ENCODE assay signal across 22 mouse cellular contexts in genomic region chr4:137657674-137658073, GRCm38 (mm10). TPM values are rescaled to one million over a fixed set of nuclear protein-coding genes. Genes with fewer than 3 reads are reported as not detected.
A peak's percentile ranks its signal among the peaks of the same experiment; 100 is the strongest.
DNase-seq lines count a peak whose midpoint lies in the region; ATAC-seq and TF ChIP-seq lines count a peak whose summit lies in the region.
"Had no signal": no experiment of that assay in that cellular context is flagged by ENCODE, and none has a peak within 500 bp of the region (broad histone marks: within the 10 kb centered on the region; RNA-seq: fewer than 3 reads in every experiment).

No protein-coding gene starts in this region.

- DNase-seq in kidney, adult 9 months = no peak
- no peak for DNase-seq in ES-E14 (ENCODE audit: low read depth, low spot score)
- peak; percentile 69 for DNase-seq in R1 (ENCODE audit: low read depth, low spot score)
- DNase-seq in heart, adult 9 months (ENCODE audit: low spot score in 2 of 2) = no peak
- DNase-seq: adrenal gland, adult 2 months; adrenal gland, postnatal 10 days; adrenal gland, postnatal 25 days; cerebellum, adult 11 months; cerebellum, adult 2 months; cerebellum, adult 9-10 months; cerebellum, postnatal 14 days; cerebellum, postnatal 36 days; embryo, embryonic 11 days had no signal

- H3K9ac ChIP-seq in kidney, embryonic 16.5 days (replicated peaks; ENCODE audit: low read length) = no peak overlapping the region
- no peak overlapping the region for H3K9ac ChIP-seq in ES-E14 (ENCODE audit: insufficient read depth, low read depth, low read length, poor library complexity, severe bottlenecking)
- H3K9ac ChIP-seq: embryonic facial prominence, embryonic 13.5 days; embryonic facial prominence, embryonic 15.5 days; forebrain, embryonic 12.5 days had no signal

- ATAC-seq in kidney, embryonic 16.5 days (ENCODE audit: low FRiP score, low TSS enrichment) = no peak
- no peak for ATAC-seq in CD4-positive, CD25-positive, alpha-beta regulatory T cell, adult 4 months
- ATAC-seq: forebrain, embryonic 14.5 days; forebrain, embryonic 16.5 days had no signal

- H3K4me3 ChIP-seq in kidney, embryonic 16.5 days (ENCODE audit: low read length) = no peak overlapping the region
- no peak overlapping the region for H3K4me3 ChIP-seq in ES-E14 (ENCODE audit: insufficient read depth in 1 of 2, low read depth in 1 of 2, low read length in 2 of 2, poor library complexity in 1 of 2, severe bottlenecking in 1 of 2)
- H3K4me3 ChIP-seq: embryonic facial prominence, embryonic 13.5 days; embryonic facial prominence, embryonic 15.5 days; erythroblast, embryonic 14.5 days; forebrain, embryonic 10.5 days; forebrain, embryonic 12.5 days had no signal

- H3K27ac ChIP-seq in kidney, embryonic 16.5 days (ENCODE audit: low read length) = peak overlapping the region; percentile 31; the same call in 1 of the 2 replicates
- H3K27ac ChIP-seq in ES-E14 (ENCODE audit: insufficient read depth, low read depth, low read length, poor library complexity, severe bottlenecking) = peak overlapping the region; percentile 21; the same call in 1 of the 2 replicates
- H3K27ac ChIP-seq: embryonic facial prominence, embryonic 13.5 days; embryonic facial prominence, embryonic 15.5 days; forebrain, embryonic 10.5 days; forebrain, embryonic 12.5 days had no signal

- in situ Hi-C loops in ES-E14 (cut with MboI; ENCODE audit: low sequenced_read_pairs in 2 of 2, unreplicated experiment in 2 of 2) = no loop called here

- no peaks in the 10 kb centered on the region for H3K27me3 ChIP-seq in kidney, embryonic 16.5 days (ENCODE audit: insufficient read depth, low read length)
- H3K27me3 ChIP-seq: embryonic facial prominence, embryonic 13.5 days; embryonic facial prominence, embryonic 15.5 days; forebrain, embryonic 12.5 days had no signal

- no peaks in the 10 kb centered on the region for H3K9me3 ChIP-seq in kidney, embryonic 16.5 days (ENCODE audit: low read length)
- no peaks in the 10 kb centered on the region for H3K9me3 ChIP-seq in ES-E14 (ENCODE audit: control insufficient read depth, insufficient read depth, low read depth, low read length)
- H3K9me3 ChIP-seq: embryonic facial prominence, embryonic 13.5 days; embryonic facial prominence, embryonic 15.5 days; forebrain, embryonic 10.5 days; forebrain, embryonic 12.5 days had no signal

- H3K4me1 ChIP-seq in kidney, embryonic 16.5 days (ENCODE audit: insufficient read depth, low read length) = peaks cover 14% of the 10 kb centered on the region
- peaks cover 5 to 23% of the 10 kb centered on the region in 2 experiments; a peak in 3 of 4 replicates for H3K4me1 ChIP-seq in ES-E14 (ENCODE audit: control insufficient read depth in 2 of 2, insufficient read depth in 2 of 2, low read length in 2 of 2, poor library complexity in 1 of 2)

- H3K4me2 ChIP-seq in kidney, embryonic 16.5 days (replicated peaks; ENCODE audit: low read depth, low read length) = no peak overlapping the region
- H3K4me2 ChIP-seq: embryonic facial prominence, embryonic 13.5 days; embryonic facial prominence, embryonic 15.5 days; forebrain, embryonic 12.5 days had no signal

- WGBS in kidney, embryonic 16.5 days = 82% methylated on average over 8 of the region's 8 CpGs

- peaks cover 41% of the 10 kb centered on the region for H3K36me3 ChIP-seq in kidney, embryonic 16.5 days (ENCODE audit: insufficient read depth, low read length)
- H3K36me3 ChIP-seq in ES-E14 (ENCODE audit: control insufficient read depth, insufficient read depth, low read length, poor library complexity, severe bottlenecking) = peaks cover 49% of the 10 kb centered on the region

TF ChIP-seq in ES-E14, 5 proteins besides CTCF, POLR2A, EP300 and RAD21:
- TF ChIP-seq CHD2 (IDR thresholded peaks at IDR 0.05; ENCODE audit: low read depth, low read length) (no peak), ZNF384 (IDR thresholded peaks at IDR 0.05; ENCODE audit: low read depth, low read length) (no peak), ZC3H11A (IDR thresholded peaks at IDR 0.05; ENCODE audit: borderline replicate concordance, low read depth, low read length) (no peak), HCFC1 (IDR thresholded peaks at IDR 0.05; ENCODE audit: borderline replicate concordance, insufficient read depth, low read length) (no peak)

RNA-seq across cellular contexts. Expression of gene Rap1gap, which starts 6.9 kb away (rescaled TPM):
- polyA plus RNA-seq in kidney, embryonic 16.5 days (2015; fragmentation: Nextera tagmentation; extraction: Ambion mirVana) = 22.0 and 31.7 TPM in 2 replicates
- total RNA-seq in ES-E14 (2012; rRNA removed) = 13.4 and 28.4 TPM in 2 replicates
- 1 to 10 TPM in 1 of 2 experiments, not detected in 1; 1.4 TPM for polyA plus RNA-seq in CD4-positive, CD25-positive, alpha-beta regulatory T cell, adult 4 months (2017; shearing (Covaris generic))
